Mouse (Mus musculus) neutrophil, adult 59 days (primary cell): ENCODE measurements around the gene Naaladl1. TPM values are rescaled to one million over a fixed set of nuclear protein-coding genes. Genes with fewer than 3 reads are reported as not detected.

ENCODE experiments used
- total RNA-seq, 2 experiments: library from RNA; stranded (reverse); gene quantifications; 1 replicate in 1 of 2; 2 replicates in 1 of 2; pipeline ENCODE4 v1.2.4; 2023

Gene Naaladl1
- under 1 TPM; 0.49 to 0.60 TPM for total RNA-seq

DNA sequence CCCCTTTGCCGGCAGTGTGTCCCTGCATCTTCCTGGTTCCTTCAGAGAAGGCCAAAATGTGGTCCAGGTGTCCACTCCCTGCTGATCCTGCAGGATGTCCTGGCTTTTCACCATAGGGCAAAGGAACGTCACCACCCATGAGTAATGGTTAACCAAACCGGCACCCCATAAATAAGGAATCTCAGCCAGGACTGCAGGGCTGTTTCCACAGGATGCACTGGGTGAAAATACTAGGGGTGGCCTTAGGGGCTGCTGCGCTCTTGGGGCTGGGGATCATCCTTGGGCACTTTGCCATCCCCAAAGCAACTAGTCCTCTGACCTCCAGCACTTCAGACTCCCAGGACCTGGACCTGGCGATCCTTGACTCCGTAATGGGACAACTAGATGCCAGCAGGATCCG lies at the start of gene Naaladl1:
TSS of gene Naaladl1 (plus strand) at position 197 of the 400 bp plus-strand sequence.

DNA sequence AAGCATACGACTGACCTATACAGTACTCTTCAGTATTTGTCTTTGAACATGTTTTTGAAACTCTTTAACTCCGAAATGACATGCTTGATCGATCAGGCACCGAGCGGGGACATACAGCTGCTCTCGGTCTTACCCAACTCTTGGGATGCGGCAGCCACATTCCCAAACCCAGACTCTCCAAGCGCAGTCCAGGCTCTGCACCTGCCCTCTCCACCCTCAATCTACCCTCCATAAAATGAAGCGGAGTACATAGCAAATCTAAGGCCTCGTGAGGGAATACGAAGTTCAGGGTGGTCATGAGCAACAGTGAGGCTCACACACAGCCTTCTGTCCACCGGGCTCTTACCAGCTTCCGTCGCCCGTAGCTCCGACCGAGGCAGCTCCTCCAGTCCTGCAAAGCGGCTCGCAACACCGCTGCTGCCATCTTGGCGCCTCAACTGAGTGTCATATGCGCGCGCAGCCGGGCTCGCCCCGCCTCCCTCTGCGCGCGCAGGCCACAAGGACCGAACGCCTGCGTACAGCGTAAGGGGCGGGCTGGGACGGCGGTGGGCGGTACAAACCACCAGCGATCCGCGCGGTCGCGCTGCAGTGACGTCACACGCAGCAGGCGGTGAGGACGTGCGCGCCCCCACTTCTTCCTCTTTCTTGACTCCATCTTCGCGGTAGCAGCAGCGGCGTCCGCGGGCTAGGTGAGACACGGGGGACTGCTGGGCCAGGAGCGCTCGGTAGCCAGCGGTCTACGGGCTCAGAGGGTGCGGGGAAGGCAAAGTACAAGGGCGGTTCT lies 48.1 kb upstream of the Naaladl1 start, which contains the start of the genes Mrpl49 and Fau:
TSS of gene Mrpl49 (minus strand) at position 473 of the 784 bp plus-strand sequence.
TSS of gene Fau (plus strand) at position 532 of the 784 bp plus-strand sequence.

DNA sequence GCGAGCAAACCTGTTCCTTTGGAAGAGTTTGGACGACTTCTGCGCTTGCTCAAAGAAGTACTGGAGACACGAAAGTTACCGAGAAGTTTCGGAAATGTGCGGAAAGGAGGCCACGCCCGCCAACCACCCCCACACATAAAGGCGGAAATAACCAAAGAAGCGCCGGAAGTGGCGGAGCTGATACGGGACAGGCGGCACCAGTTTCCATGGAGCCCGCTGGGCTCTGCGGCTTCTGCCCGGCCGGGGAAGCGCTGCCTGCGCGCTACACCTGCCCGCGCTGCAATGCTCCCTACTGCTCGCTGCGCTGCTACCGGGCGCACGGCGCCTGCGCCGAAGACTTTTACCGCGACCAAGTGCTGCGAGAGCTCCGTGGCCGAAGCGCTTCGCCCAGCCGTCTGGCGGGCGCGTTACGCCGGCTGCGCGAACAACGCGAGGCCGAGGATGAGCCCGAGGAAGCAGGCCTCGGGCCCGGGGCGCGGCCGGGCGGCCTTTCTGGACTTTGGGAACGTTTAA lies 44.5 kb upstream of the Naaladl1 start, which contains the start of gene Znhit2:
TSS of gene Znhit2 (plus strand) at position 172 of the 513 bp plus-strand sequence.

DNA sequence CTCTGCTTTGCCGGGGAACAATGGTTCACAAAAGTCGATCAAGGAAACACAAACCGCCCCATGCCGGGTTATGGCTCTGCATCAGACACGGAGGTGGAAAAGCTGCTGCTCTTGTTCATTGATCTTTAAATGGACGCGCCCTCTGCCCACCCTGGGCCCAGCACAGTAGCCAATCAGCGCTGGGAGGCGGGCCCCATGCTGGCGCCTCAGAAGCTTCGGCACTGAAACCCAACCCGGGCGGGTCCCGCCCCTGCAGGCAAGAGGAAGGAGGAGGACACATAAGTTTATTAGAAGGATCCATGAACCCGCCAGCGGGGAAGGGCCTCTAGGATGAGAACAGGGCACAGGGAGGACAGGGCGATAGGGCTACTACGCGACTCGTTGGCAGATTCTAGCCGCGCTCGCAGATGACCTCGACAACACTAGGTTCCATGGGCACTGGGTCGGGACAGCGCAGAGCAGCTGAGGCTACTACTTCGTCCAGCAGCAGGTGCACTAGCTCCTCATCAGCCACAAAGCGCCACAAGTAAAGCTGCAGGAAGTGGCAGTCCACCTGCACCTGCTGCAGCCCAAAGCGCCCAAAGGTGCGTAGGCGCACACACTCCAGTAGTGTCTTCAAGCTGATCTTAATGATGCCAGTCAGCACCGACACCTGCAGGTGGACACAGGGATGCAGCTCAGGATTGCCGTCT lies 37.7 kb upstream of the Naaladl1 start, which contains the start of gene Tm7sf2:
TSS of gene Tm7sf2 (minus strand) at position 650 of the 692 bp plus-strand sequence.

DNA sequence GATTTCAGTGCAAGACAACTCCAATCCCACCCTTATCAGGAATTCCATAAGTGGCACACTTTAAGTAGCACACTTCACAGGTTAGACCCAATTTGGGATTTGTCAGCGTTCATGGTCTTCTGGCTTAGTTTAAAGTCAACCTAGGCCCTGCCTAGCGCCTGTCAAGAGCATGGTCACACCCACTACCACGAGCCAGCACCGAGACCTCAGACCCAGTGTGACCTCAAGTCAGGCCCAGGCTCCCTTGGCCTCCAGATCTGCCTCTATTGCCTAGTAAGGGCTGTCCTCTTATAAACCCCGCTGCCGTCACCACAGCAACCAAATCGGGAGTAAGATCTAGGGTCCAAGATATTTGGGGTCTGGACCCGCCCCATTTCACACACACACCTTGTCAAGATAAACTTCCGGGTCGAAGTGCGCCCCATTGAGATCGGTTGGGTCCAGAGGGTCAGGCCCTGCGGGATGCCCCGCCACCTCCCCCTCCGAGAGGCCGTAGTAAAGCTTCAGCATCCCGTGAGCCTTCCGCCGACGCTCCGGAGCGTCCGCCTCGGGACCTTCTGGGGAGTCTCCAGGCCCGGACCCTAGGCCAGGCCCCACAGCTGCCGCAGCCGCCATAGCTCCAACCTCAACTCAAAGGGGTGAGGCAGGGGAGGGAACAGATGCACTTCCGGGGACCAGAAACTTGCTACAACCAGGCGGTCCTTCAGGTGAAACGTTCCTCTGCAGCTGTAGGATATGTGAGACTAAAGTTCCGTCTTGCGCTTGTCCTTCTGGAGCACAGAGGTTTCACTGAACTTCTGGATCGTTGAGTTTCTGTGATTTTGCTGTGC lies 28.8 kb upstream of the Naaladl1 start, which contains the start of gene Vps51:
TSS of gene Vps51 (minus strand) at position 668 of the 830 bp plus-strand sequence.

DNA sequence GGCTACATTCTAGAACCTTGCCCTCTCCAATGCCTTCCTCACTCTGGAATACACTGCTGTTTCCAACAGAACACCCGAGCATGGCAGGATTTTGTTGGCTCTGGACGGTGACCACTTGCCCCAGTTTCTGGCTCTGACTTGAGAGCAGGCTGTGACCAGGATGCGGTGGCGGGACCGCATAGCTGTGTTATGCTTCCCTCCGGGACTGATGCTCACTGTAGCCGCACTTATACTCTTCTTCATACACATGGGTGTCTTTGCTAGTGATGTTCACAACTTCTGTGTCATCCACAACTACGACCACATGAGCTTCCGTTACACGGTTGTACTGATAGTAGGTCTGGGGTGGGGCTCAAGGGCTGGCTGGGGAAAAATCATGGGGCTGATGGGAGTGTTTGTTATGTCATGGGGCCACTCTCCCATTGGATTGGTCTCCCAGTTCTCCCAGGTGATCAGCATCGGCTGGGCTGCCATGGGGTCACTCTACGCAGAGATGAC lies 25.6 kb upstream of the Naaladl1 start, which contains the start of gene Tmem262:
TSS of gene Tmem262 (plus strand) at position 51 of the 498 bp plus-strand sequence.

DNA sequence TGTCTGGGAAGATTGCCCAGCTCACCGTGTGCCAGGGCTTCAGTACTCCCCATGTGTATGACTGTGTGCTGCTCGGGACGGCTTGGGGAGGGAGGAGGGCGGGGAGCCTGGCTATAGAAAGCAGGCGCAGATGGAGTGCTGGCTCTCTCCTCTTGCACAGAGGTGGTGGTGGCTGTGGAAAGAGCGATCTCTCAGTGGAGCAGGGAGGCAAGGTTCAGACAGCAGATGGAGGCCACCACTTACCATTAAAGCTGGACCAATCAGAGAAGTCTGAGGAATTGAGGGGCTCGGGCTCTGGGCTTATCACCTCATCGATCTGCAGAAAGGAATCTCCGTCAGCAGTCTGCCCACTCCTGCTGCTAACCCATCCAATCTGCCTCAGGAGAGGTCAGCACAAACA lies 23.4 kb upstream of the Naaladl1 start, which contains the start of gene Gm28374:
TSS of gene Gm28374 (minus strand) at position 101 of the 400 bp plus-strand sequence.

DNA sequence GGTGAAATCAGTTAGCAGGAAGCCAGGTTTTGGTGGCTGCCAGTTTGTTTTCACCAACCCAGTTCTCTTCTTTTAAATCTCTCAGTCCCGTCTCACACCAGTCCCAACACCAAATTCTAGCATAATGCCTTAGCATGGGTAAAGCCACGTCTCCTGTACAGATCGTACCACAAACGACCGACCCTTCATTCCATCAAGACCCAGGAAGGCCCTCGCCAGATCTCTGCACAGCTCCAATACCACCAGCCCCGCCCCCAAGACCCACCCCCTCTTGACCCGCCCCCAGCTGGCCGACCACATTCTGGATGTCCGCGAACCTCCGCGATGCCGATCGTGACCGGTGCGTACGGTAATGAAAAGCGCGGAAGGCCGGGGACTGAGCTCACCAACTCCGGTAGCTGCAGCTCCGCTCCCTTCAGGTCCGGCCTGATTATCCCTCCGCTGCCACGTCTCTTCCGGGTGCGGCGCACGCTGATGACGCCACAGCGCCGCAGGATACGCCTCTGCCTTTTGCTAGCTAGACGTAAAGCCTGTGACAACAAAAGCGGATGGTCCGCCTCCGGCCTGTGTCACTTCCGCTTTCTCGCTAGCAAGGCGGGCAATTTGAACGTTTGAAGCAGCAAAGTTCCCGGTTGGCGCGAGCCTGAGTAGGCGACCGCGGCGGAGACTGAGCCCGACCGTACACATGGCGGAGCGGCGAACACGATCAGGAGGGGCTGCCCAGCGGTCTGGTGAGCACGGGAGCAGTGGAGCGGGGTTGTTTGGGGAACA lies 20.9 kb upstream of the Naaladl1 start, which contains the start of the genes Zfpl1 and Cdca5:
TSS of gene Zfpl1 (minus strand) at position 479 of the 771 bp plus-strand sequence.
TSS of gene Cdca5 (plus strand) at position 506 of the 771 bp plus-strand sequence.

DNA sequence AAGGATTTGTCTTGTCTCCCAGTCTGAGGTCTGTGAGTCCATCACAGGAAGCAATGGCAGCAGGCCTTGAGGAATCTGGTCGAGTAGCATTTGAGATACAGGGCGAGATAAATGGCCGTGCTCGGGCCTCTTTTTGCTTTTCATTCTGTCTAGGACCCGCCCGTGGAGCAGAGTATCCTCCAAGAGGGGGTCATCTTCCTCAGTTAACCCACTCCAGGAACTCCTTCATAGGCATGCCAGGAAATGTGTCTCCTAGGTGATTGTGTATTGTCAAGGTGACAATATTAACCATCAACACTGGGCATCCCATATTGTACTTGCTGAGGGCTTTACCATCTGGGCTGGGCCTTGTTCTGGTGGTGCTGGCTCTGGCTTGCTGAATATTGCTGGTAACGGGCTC lies 11.5 kb upstream of the Naaladl1 start, which contains the start of gene AC131692.1:
TSS of gene AC131692.1 (plus strand) at position 301 of the 400 bp plus-strand sequence.

DNA sequence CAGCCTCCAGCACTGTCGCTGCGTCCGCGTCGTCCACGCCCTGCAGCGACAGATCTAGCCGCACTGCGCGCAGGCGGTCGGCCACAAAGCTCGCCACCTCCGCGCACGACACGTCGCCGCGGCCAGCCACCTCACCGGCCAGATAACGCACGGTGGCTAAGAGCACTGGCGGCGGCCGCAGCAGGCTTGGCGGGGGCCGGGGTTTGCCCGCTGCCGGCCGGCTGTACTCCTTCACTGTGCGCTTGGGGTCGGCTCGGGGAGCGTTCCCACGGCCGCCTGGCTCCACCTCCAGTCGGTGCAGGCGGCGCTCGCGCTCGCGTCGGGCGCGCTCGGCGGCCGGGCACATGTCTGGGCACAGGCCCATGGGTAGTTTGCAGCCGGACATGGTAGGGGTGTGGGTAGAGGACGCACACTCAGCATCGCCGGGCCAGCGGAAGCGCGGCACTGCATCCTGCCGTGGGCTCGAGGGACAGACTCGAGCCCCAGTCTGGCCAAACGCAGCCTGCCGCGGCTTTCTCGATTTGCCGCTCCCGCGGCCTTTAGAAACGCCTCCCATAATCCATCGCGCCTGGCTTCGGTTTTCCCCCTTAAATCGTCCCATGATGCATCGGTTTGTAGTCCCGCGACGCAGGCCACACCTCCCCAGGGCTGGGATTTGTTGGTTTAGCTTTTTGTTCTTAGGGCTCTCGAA lies 12.5 kb downstream of the Naaladl1 start, which contains the start of gene Sac3d1:
TSS of gene Sac3d1 (minus strand) at position 665 of the 691 bp plus-strand sequence.

DNA sequence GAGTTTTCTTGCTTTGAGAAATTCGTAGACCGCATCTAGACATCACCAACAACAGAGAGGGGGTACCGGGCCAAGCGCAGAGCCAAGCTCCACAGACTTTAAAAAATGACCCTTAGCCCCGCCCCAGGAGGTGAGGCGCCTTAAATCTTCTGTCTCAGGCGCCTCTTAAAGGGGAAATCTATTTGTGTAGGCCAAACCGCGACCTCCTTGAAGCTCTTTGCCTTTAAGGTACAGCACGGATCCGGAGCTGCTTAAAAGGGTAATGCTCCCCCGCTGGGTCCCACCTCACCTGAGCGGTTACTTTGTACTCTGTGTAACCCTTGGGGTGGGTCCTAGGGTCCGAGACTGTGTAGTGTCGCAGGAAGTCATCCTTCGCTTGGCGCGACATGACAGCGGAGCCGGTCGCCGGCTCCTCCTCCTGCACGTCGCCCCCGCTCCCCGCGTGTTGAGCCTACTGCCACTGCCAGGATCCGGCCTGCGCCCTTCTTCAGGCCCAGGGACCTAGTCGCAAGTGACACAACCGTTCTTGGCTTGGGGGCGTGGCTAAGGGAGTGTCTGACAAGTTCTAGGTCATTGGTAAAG lies 22.3 kb downstream of the Naaladl1 start, which contains the start of gene Snx15:
TSS of gene Snx15 (minus strand) at position 545 of the 582 bp plus-strand sequence.

DNA sequence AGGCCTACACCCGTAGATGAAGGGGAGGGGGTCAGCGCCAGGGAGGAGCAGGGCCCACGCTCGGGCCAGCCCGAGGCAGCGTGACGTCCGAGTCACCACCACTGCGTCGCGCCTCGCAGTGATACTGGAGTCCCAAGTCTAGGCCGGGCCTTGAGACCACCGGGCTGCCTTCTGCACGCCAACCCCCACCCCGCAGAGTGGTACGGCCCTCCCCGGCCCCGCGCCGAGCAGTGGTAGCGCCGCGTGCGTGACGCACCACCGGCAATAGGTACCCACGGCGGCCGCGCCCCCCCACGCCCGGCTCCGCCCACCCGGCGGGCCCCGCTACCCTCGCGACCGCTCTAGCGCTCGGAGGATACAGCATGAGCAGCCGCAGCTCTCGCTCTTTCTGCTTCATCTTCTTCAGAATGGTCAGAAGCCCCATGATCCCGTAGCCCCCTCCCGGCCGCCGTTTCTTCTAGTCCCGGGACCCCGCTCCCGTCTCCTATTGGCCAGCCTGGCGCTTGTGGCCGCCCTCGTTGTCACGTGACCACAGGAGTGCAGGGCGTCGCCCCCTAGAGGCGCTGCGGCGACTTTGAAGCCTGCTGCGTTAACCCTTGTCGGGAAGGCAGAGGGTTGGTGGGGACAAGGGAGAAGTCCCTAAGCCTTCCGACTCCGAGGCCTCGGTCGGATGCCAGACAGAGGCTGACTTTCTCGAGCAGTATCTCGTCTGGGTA lies 35.3 kb downstream of the Naaladl1 start, which contains the start of gene Batf2:
TSS of gene Batf2 (plus strand) at position 306 of the 716 bp plus-strand sequence.

DNA sequence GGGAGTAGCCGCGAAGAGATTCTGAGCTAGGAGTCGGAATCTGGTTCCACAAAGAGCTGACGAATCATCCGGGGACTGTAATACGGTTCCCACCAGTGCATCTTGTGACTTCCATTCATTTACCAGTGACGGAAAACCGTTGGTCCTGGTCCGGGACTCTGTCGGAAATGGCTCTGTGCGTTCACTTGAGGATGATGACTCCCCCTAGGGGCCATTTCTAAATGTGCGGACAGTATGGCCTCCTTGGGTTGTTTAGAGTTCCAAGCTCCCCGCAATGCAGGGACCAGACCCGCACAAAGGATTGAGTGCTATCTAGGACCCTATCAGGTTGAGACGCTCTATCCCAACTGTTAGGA lies 35.8 kb downstream of the Naaladl1 start, which contains the start of gene Arl2:
TSS of gene Arl2 (minus strand) at position 155 of the 356 bp plus-strand sequence.

Other genes starting within 250 kb of the Naaladl1 start
- gene Frmd8, start 230.5 kb upstream of the Naaladl1 start, total RNA-seq, result 10 to 100 TPM; 56.7 to 60.3 TPM
- 10 to 100 TPM; 54.1 to 58.0 TPM for gene Slc25a45, start 228.0 kb upstream of the Naaladl1 start, total RNA-seq
- gene Tigd3, start 211.6 kb upstream of the Naaladl1 start, total RNA-seq, result 1 to 10 TPM; 1.6 to 2.0 TPM
- 100 to 1,000 TPM; 109 to 122 TPM for gene Dpf2, start 192.8 kb upstream of the Naaladl1 start, total RNA-seq
- gene Cdc42ep2, start 181.0 kb upstream of the Naaladl1 start, total RNA-seq, result 1 to 10 TPM; 4.5 to 5.0 TPM
- gene Pola2, start 141.6 kb upstream of the Naaladl1 start, total RNA-seq, result 10 to 100 TPM; 30.9 to 35.0 TPM
- gene Slc22a20, start 119.6 kb upstream of the Naaladl1 start, total RNA-seq, result 1 to 10 TPM; 2.0 to 2.5 TPM
- 100 to 1,000 TPM; 247 to 265 TPM for gene Capn1, start 89.9 kb upstream of the Naaladl1 start, total RNA-seq
- 10 to 100 TPM; 45.6 to 51.2 TPM for gene Syvn1, start 59.2 kb upstream of the Naaladl1 start, total RNA-seq
- gene Mrpl49, start 48.0 kb upstream of the Naaladl1 start, total RNA-seq, result 10 to 100 TPM; 15.8 to 16.7 TPM
- 1,000 to 10,000 TPM; 1,540 to 1,651 TPM for gene Fau, start 47.9 kb upstream of the Naaladl1 start, total RNA-seq
- 10 to 100 TPM; 11.2 to 11.7 TPM for gene Znhit2, start 44.6 kb upstream of the Naaladl1 start, total RNA-seq
- 1 to 10 TPM; 9.6 to 9.7 TPM for gene Tm7sf2, start 37.4 kb upstream of the Naaladl1 start, total RNA-seq
- 10 to 100 TPM; 70.3 to 87.1 TPM for gene Vps51, start 28.6 kb upstream of the Naaladl1 start, total RNA-seq
- gene Tmem262, start 25.7 kb upstream of the Naaladl1 start, total RNA-seq, result not detected
- under 1 TPM in 1 of 2 experiments, not detected in 1; 0.71 TPM for gene Gm28374, start 23.5 kb upstream of the Naaladl1 start, total RNA-seq
- gene Zfpl1, start 20.8 kb upstream of the Naaladl1 start, total RNA-seq, result 10 to 100 TPM; 38.5 to 39.7 TPM
- 10 to 100 TPM; 26.1 to 30.9 TPM for gene Cdca5, start 20.8 kb upstream of the Naaladl1 start, total RNA-seq
- 1 to 10 TPM; 1.1 to 1.9 TPM for gene AC131692.1, start 11.4 kb upstream of the Naaladl1 start, total RNA-seq
- 1 to 10 TPM; 5.2 to 6.0 TPM for gene Sac3d1, start 12.9 kb downstream of the Naaladl1 start, total RNA-seq
- gene Snx15, start 22.5 kb downstream of the Naaladl1 start, total RNA-seq, result 10 to 100 TPM; 13.6 to 17.3 TPM
- under 1 TPM in 1 of 2 experiments, not detected in 1; 0.42 TPM for gene Batf2, start 35.2 kb downstream of the Naaladl1 start, total RNA-seq
- gene Arl2, start 35.8 kb downstream of the Naaladl1 start, total RNA-seq, result 10 to 100 TPM; 11.0 to 12.8 TPM
- gene Majin, start 78.6 kb downstream of the Naaladl1 start, total RNA-seq, result not detected
- not detected for gene Gpha2, start 120.6 kb downstream of the Naaladl1 start, total RNA-seq
- gene Ppp2r5b, start 130.1 kb downstream of the Naaladl1 start, total RNA-seq, result 10 to 100 TPM; 14.6 to 20.9 TPM
- gene Atg2a, start 135.9 kb downstream of the Naaladl1 start, total RNA-seq, result 100 to 1,000 TPM; 186 to 206 TPM
- gene Ehd1, start 170.9 kb downstream of the Naaladl1 start, total RNA-seq, result 100 to 1,000 TPM; 224 to 254 TPM
- 10 to 100 TPM; 10.1 to 13.7 TPM for gene Cdc42bpg, start 200.7 kb downstream of the Naaladl1 start, total RNA-seq
- 10 to 100 TPM; 20.2 to 21.2 TPM for gene Men1, start 229.2 kb downstream of the Naaladl1 start, total RNA-seq
- gene Map4k2, start 235.4 kb downstream of the Naaladl1 start, total RNA-seq, result 100 to 1,000 TPM; 393 to 423 TPM